Mouse (Mus musculus): ENCODE measurements at regions not wholly inside any gene's neighbourhood (a gene's known extent, or its start where the extent isn't known, plus 50 kb on each side); places are given as distances from the start of the nearest gene placed in this dataset.

- 82% methylated on average over 7 of the region's 7 CpGs for WGBS
Observed at GRCm38 (mm10) chr10:111712991-111713390, 206.9 kb downstream of the Phlda1 start.

GRCm38 (mm10) chr10:111713676-111714075, 207.6 kb downstream of the Phlda1 start:
- Histone ChIP-seq H3K9me3 (no peaks in the 10 kb centered on the region), H3K36me3 (replicated peaks) (no peaks in the 10 kb centered on the region), H3K27ac (no peak overlapping the region), H3K4me2 (no peak overlapping the region), H3K9ac (no peak overlapping the region), H3K27me3 (no peaks in the 10 kb centered on the region), H3K4me3 (replicated peaks) (no peak overlapping the region), H3K4me1 (no peaks in the 10 kb centered on the region)
- no peak for ATAC-seq (ENCODE audit: low FRiP score)

More at GRCm38 (mm10) chr10:111712991-111713390, 206.9 kb downstream of the Phlda1 start:
- Histone ChIP-seq H3K27me3 (no peaks in the 10 kb centered on the region), H3K27ac (no peak overlapping the region), H3K4me3 (replicated peaks) (no peak overlapping the region), H3K9ac (no peak overlapping the region), H3K4me1 (no peaks in the 10 kb centered on the region), H3K4me2 (no peak overlapping the region), H3K9me3 (no peaks in the 10 kb centered on the region), H3K36me3 (replicated peaks) (no peaks in the 10 kb centered on the region)
- no peak for ATAC-seq (ENCODE audit: low FRiP score)

GRCm38 (mm10) chr10:111715172-111715571, 209.1 kb downstream of the Phlda1 start:
- H3K4me3 ChIP-seq (replicated peaks), result no peak overlapping the region
- no peak for ATAC-seq (ENCODE audit: low FRiP score)
- H3K9me3 ChIP-seq, result no peaks in the 10 kb centered on the region
- H3K4me2 ChIP-seq, result no peak overlapping the region
- H3K4me1 ChIP-seq, result no peaks in the 10 kb centered on the region
- H3K27ac ChIP-seq, result no peak overlapping the region
- no peaks in the 10 kb centered on the region for H3K27me3 ChIP-seq
- no peak overlapping the region for H3K9ac ChIP-seq
- no peaks in the 10 kb centered on the region for H3K36me3 ChIP-seq (replicated peaks)
- 82% methylated on average over 6 of the region's 6 CpGs for WGBS

GRCm38 (mm10) chr10:111719632-111720031, 213.5 kb downstream of the Phlda1 start:
- no peak overlapping the region for H3K9ac ChIP-seq
- H3K4me2 ChIP-seq, result no peak overlapping the region
- no peak for ATAC-seq (ENCODE audit: low FRiP score)
- no peaks in the 10 kb centered on the region for H3K27me3 ChIP-seq
- no peaks in the 10 kb centered on the region for H3K36me3 ChIP-seq (replicated peaks)
- no peaks in the 10 kb centered on the region for H3K9me3 ChIP-seq
- no peak overlapping the region for H3K4me3 ChIP-seq (replicated peaks)
- WGBS, result 89% methylated on average over 5 of the region's 5 CpGs
- H3K4me1 ChIP-seq, result no peaks in the 10 kb centered on the region
- no peak overlapping the region for H3K27ac ChIP-seq

- WGBS, result 85% methylated on average over 5 of the region's 5 CpGs
- Histone ChIP-seq H3K4me3 (replicated peaks) (no peak overlapping the region), H3K9ac (no peak overlapping the region), H3K27me3 (no peaks in the 10 kb centered on the region), H3K36me3 (replicated peaks) (no peaks in the 10 kb centered on the region), H3K9me3 (no peaks in the 10 kb centered on the region), H3K27ac (no peak overlapping the region), H3K4me2 (no peak overlapping the region), H3K4me1 (no peaks in the 10 kb centered on the region)
- ATAC-seq (ENCODE audit: low FRiP score), result no peak
Observed at GRCm38 (mm10) chr10:111721068-111721467, 215.0 kb downstream of the Phlda1 start.

GRCm38 (mm10) chr10:111723885-111724284, 217.8 kb downstream of the Phlda1 start:
- Histone ChIP-seq H3K9ac (no peak overlapping the region), H3K4me1 (no peaks in the 10 kb centered on the region), H3K9me3 (no peaks in the 10 kb centered on the region), H3K36me3 (replicated peaks) (no peaks in the 10 kb centered on the region), H3K27ac (no peak overlapping the region), H3K27me3 (no peaks in the 10 kb centered on the region), H3K4me3 (replicated peaks) (no peak overlapping the region), H3K4me2 (no peak overlapping the region)
- no peak for ATAC-seq (ENCODE audit: low FRiP score)
- WGBS, result 69% methylated on average over 2 of the region's 2 CpGs

- Histone ChIP-seq H3K4me2 (no peak overlapping the region), H3K9ac (no peak overlapping the region), H3K4me1 (no peaks in the 10 kb centered on the region), H3K27me3 (no peaks in the 10 kb centered on the region), H3K36me3 (replicated peaks) (no peaks in the 10 kb centered on the region), H3K9me3 (no peaks in the 10 kb centered on the region), H3K4me3 (replicated peaks) (no peak overlapping the region), H3K27ac (no peak overlapping the region)
- no peak for ATAC-seq (ENCODE audit: low FRiP score)
- 76% methylated on average over 7 of the region's 7 CpGs for WGBS
Observed at GRCm38 (mm10) chr10:111724574-111725414, 218.7 kb downstream of the Phlda1 start.

GRCm38 (mm10) chr10:111736026-111736425, 229.9 kb downstream of the Phlda1 start:
- H3K9ac ChIP-seq, result no peak overlapping the region
- H3K9me3 ChIP-seq, result no peaks in the 10 kb centered on the region
- ATAC-seq (ENCODE audit: low FRiP score), result no peak
- H3K4me1 ChIP-seq, result peaks cover 5% of the 10 kb centered on the region; the same call in 1 of the 2 replicates
- H3K4me2 ChIP-seq, result no peak overlapping the region
- no peak overlapping the region for H3K4me3 ChIP-seq (replicated peaks)
- no peaks in the 10 kb centered on the region for H3K36me3 ChIP-seq (replicated peaks)
- no peak overlapping the region for H3K27ac ChIP-seq
- H3K27me3 ChIP-seq, result no peaks in the 10 kb centered on the region
- WGBS, result 67% methylated on average over 3 of the region's 3 CpGs

GRCm38 (mm10) chr10:111739471-111740138, 232.9 kb upstream of the Krr1 start:
- Histone ChIP-seq H3K27ac (no peak overlapping the region), H3K27me3 (no peaks in the 10 kb centered on the region), H3K9ac (no peak overlapping the region), H3K4me1 (peaks cover 5% of the 10 kb centered on the region; the same call in 1 of the 2 replicates), H3K4me3 (replicated peaks) (no peak overlapping the region), H3K4me2 (no peak overlapping the region), H3K36me3 (replicated peaks) (no peaks in the 10 kb centered on the region), H3K9me3 (no peaks in the 10 kb centered on the region)
- 34% methylated on average over 5 of the region's 5 CpGs for WGBS
- ATAC-seq (ENCODE audit: low FRiP score), result no peak

- Histone ChIP-seq H3K4me2 (no peak overlapping the region), H3K9ac (no peak overlapping the region), H3K9me3 (no peaks in the 10 kb centered on the region), H3K4me1 (peaks cover 5% of the 10 kb centered on the region; the same call in 1 of the 2 replicates), H3K4me3 (replicated peaks) (no peak overlapping the region), H3K27ac (no peak overlapping the region), H3K27me3 (no peaks in the 10 kb centered on the region), H3K36me3 (replicated peaks) (no peaks in the 10 kb centered on the region)
- no peak for ATAC-seq (ENCODE audit: low FRiP score)
- WGBS, result 81% methylated on average over 9 of the region's 9 CpGs
Observed at GRCm38 (mm10) chr10:111740586-111741265, 231.7 kb upstream of the Krr1 start.

GRCm38 (mm10) chr10:111741301-111741945, 231.0 kb upstream of the Krr1 start:
- no peaks in the 10 kb centered on the region for H3K27me3 ChIP-seq
- H3K9me3 ChIP-seq, result no peaks in the 10 kb centered on the region
- no peak overlapping the region for H3K4me3 ChIP-seq (replicated peaks)
- WGBS, result 80% methylated on average over 5 of the region's 5 CpGs
- no peak overlapping the region for H3K4me2 ChIP-seq
- no peak overlapping the region for H3K27ac ChIP-seq
- no peak overlapping the region for H3K9ac ChIP-seq
- no peaks in the 10 kb centered on the region for H3K36me3 ChIP-seq (replicated peaks)
- ATAC-seq (ENCODE audit: low FRiP score), result no peak
- H3K4me1 ChIP-seq, result peaks cover 5% of the 10 kb centered on the region; the same call in 1 of the 2 replicates

- Histone ChIP-seq H3K9ac (no peak overlapping the region), H3K27ac (no peak overlapping the region), H3K27me3 (no peaks in the 10 kb centered on the region), H3K4me2 (no peak overlapping the region), H3K9me3 (no peaks in the 10 kb centered on the region), H3K4me1 (peaks cover 5% of the 10 kb centered on the region; the same call in 1 of the 2 replicates), H3K4me3 (replicated peaks) (no peak overlapping the region), H3K36me3 (replicated peaks) (no peaks in the 10 kb centered on the region)
- no peak for ATAC-seq (ENCODE audit: low FRiP score)
- WGBS, result 75% methylated on average over 9 of the region's 9 CpGs
Observed at GRCm38 (mm10) chr10:111743291-111743690, 229.2 kb upstream of the Krr1 start.
